Mouse (Mus musculus) neural tube, embryonic 12.5 days (tissue): ENCODE measurements at regions not wholly inside any gene's neighbourhood (a gene's known extent, or its start where the extent isn't known, plus 50 kb on each side); places are given as distances from the start of the nearest gene placed in this dataset.

ENCODE experiments used
- ATAC-seq: fragments of 200-750 bp; cut with Nextera tagmentation; 2 replicates; pipeline ENCODE4 v1.8.0; 2017; ENCODE audit warnings: low read depth, mild to moderate bottlenecking, moderate TSS enrichment, moderate library complexity; ENCODE audit not compliant: low FRiP score
- H3K27ac ChIP-seq: fragments of 300-500 bp; sonication (generic); 2 replicates; pipeline ENCODE4 v1.5.1; 2016
- H3K27me3 ChIP-seq: fragments of 300-500 bp; sonication (generic); replicated peaks from 2 replicates; pipeline ENCODE4 v1.6.1; 2016; ENCODE audit warnings: mild to moderate bottlenecking
- H3K36me3 ChIP-seq: fragments of 300-500 bp; sonication (generic); 2 replicates; pipeline ENCODE4 v1.6.1; 2016; ENCODE audit warnings: mild to moderate bottlenecking
- H3K4me1 ChIP-seq: fragments of 300-500 bp; sonication (generic); 2 replicates; pipeline ENCODE4 v1.6.1; 2016
- H3K4me2 ChIP-seq: fragments of 300-500 bp; sonication (generic); replicated peaks from 2 replicates; pipeline ENCODE4 v1.6.1; 2016; ENCODE audit warnings: mild to moderate bottlenecking
- H3K4me3 ChIP-seq: fragments of 300-500 bp; sonication (generic); 2 replicates; pipeline ENCODE4 v1.5.1; 2016
- H3K9ac ChIP-seq: fragments of 300-500 bp; sonication (generic); 2 replicates; pipeline ENCODE4 v1.6.1; 2016; ENCODE audit warnings: mild to moderate bottlenecking
- H3K9me3 ChIP-seq: fragments of 300-500 bp; sonication (generic); 2 replicates; pipeline ENCODE4 v1.6.1; 2016; ENCODE audit warnings: mild to moderate bottlenecking
- WGBS: fragments of 180-500 bp; shearing (Covaris S2); methylation state at CpG from one replicate; pipeline ENCODE4 v1.1.7; 2016; 5-methylcytosine and 5-hydroxymethylcytosine counted together

DNA sequence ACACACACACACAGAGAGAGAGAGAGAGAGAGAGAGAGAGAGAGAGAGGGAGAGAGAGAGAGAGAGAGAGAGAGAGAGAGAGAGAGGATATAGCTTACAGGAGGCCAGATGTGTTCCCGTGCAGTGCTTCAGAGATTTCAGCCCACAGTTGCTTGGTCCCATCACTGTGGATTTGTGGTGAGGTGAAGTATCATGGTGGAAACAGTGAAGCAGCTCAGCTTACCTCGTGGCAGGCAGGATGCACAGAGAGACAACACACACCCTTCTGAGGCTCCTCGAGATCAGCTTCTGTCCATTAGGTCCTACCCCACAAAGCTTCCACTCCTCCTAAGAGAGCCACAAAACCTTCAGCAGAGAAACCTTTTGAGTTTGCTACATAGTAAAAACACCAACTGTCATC, 261.1 kb downstream of the Uaca start:
- no peak overlapping the region for H3K4me2 ChIP-seq
- H3K36me3 ChIP-seq: no peaks in the 10 kb centered on the region
- no peaks in the 10 kb centered on the region for H3K27me3 ChIP-seq
- H3K9ac ChIP-seq: no peak overlapping the region
- H3K27ac ChIP-seq: no peak overlapping the region
- 80% methylated on average over 3 of the region's 3 CpGs for WGBS
- H3K4me1 ChIP-seq: peaks cover 13% of the 10 kb centered on the region; the same call in 1 of the 2 replicates
- no peak for ATAC-seq
- no peaks in the 10 kb centered on the region; the same call in 1 of the 2 replicates for H3K9me3 ChIP-seq
- no peak overlapping the region for H3K4me3 ChIP-seq

DNA sequence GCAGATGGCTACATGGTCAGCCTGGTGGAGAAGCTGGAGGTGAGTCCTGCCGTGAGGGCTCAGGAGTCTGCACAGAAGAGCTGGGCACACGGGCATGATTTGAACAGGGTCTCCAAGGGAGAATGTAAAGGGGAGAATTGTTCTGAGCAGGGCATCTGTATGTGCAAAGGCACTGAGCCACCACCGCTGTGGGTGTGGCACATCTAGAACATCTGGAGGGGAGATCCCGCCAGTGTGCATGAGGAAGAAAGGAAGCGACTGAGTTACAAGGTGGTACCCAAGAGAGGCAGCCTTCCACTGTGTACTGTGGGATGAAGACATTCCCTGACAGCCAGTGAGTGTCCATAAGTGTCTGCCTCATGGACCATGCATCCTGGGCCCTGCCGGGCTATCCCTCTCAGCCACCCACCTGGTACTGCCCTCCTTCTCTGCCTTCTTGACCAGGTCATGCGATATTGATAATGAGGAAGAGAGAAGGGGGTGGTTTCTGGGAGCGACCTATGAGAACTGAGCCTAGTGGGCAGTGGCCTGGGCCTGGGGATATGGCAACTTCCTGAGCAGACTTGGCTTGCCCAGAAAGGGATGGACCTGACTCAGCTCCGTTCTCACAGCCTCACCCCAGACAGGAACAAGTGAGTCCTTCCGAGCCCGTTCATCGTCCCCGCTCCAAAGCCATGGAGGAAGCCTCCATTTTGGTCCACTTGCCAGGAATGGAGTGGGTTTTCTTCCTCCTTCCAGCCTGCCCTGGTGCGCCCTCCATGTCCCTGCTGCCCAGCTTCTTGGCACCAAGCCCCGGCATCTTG, 261.8 kb downstream of the Uaca start:
- H3K4me3 ChIP-seq: no peak overlapping the region
- no peak overlapping the region for H3K9ac ChIP-seq
- no peak overlapping the region for H3K4me2 ChIP-seq
- H3K9me3 ChIP-seq: no peaks in the 10 kb centered on the region; the same call in 1 of the 2 replicates
- no peaks in the 10 kb centered on the region for H3K36me3 ChIP-seq
- H3K27ac ChIP-seq: no peak overlapping the region
- no peak for ATAC-seq
- H3K4me1 ChIP-seq: peaks cover 13% of the 10 kb centered on the region; the same call in 1 of the 2 replicates
- H3K27me3 ChIP-seq: no peaks in the 10 kb centered on the region
- 92% methylated on average over 15 of the region's 15 CpGs for WGBS

DNA sequence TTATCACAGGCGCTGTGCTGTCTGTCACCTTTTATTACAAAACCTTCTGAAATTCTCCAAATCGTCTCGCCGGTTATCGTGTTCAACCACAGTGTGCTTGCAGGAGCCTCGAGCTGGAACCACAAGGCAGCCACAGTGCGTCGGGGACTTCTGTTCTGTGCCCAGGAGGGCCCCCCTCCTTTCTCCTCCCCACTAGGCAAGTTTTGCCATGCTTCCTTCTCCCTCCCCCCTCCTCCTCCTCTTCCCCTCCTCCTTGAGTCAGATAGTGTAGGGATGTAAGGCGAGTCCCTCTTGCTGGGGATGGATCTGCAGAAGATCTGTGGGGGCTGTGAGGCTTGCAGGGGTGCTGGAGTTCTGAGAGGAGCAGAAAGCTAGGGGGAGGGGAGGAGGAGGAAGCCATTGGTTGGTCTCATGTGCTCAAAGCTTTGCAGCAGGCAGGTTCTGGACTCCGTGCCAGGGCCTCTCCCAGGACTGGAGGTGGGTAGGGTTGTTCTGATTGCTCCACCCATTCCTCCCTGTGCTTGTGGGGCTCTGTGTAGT, 262.5 kb downstream of the Uaca start:
- no peak for ATAC-seq
- Histone ChIP-seq H3K36me3 (no peaks in the 10 kb centered on the region), H3K4me2 (no peak overlapping the region), H3K4me1 (peaks cover 13% of the 10 kb centered on the region; the same call in 1 of the 2 replicates), H3K27ac (no peak overlapping the region), H3K27me3 (no peaks in the 10 kb centered on the region), H3K9ac (no peak overlapping the region), H3K9me3 (no peaks in the 10 kb centered on the region), H3K4me3 (no peak overlapping the region)
- WGBS: 61% methylated on average over 10 of the region's 10 CpGs

DNA sequence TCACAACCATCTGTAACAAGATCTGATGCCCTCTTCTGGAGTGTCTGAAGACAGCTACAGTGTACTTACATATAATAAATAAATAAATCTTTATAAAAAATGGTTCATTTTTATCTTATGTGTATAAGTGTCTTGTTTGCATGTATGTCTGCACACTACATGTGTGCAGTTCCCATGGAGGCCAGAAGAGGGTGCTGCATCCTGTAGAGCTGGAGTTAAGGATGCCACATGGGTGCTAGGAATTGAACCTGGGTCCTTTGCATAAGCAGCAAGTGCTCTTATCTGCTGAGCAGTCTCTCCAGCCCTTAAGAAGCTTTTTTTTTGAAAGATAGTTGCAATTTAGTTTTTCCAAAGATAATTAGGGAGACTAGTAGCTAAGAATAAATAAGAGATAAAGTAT, 264.9 kb downstream of the Uaca start:
- Histone ChIP-seq H3K9me3 (no peaks in the 10 kb centered on the region), H3K27ac (no peak overlapping the region), H3K4me1 (peaks cover 12% of the 10 kb centered on the region; the same call in 1 of the 2 replicates), H3K9ac (no peak overlapping the region), H3K36me3 (no peaks in the 10 kb centered on the region), H3K4me2 (no peak overlapping the region), H3K4me3 (no peak overlapping the region), H3K27me3 (no peaks in the 10 kb centered on the region)
- ATAC-seq: no peak

DNA sequence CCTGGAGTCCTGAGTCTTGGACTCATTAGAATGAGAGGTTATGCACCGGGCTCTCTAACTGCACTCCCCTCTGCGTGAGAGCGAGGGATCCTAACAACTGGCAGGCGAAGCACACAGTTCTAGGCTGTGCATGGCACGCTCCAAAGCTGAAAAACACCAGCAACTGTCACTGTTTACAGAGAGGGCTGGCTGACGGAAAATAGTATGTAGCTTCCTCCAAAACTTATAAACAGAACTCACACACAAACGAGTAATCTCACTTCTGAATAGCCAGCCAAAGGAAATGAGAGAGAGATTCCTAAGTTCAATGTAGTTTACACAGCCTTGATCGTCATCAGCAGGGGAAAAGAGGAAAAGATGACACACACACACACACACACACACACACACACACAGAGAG, 266.6 kb downstream of the Uaca start:
- Histone ChIP-seq H3K4me2 (no peak overlapping the region), H3K4me1 (peaks cover 7% of the 10 kb centered on the region; the same call in 1 of the 2 replicates), H3K4me3 (no peak overlapping the region), H3K27ac (no peak overlapping the region), H3K27me3 (no peaks in the 10 kb centered on the region), H3K9me3 (no peaks in the 10 kb centered on the region), H3K36me3 (no peaks in the 10 kb centered on the region), H3K9ac (no peak overlapping the region)
- WGBS: 86% methylated on average over 8 of the region's 8 CpGs
- no peak for ATAC-seq

DNA sequence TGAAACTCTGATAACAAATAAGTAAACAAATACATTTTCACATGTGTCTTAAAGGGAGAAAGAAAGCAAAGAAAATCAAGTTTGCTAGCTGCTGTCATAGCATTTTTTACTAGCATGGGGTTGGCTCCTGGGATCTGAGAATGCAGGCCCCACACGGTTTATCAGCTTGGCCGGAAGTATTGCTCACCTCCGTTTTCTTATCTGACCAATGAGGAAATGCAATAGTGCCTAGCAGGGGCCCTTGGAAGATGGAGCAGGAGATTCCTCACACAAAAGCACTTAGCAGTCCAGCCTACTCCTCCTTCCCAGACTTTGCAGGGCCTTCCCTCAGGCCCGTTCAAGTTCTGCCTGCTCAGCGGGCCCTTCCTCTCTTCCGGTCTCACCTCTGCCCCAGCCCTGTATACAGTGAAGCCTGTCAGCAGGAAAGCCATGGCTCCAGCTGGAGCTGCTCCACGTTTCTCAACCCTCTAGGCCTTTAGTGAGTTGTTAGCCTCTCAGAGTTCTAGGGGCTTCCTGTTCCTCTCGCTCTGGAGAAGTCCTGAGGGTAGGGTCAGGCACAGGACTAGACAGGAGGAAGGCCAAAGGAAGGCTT, 270.5 kb downstream of the Uaca start:
- H3K4me3 ChIP-seq: no peak overlapping the region
- no peak overlapping the region for H3K27ac ChIP-seq
- H3K36me3 ChIP-seq: no peaks in the 10 kb centered on the region
- peaks cover 5% of the 10 kb centered on the region for H3K4me1 ChIP-seq
- no peak for ATAC-seq
- no peaks in the 10 kb centered on the region for H3K9me3 ChIP-seq
- H3K4me2 ChIP-seq: no peak overlapping the region
- 75% methylated on average over 8 of the region's 8 CpGs for WGBS
- no peak overlapping the region for H3K9ac ChIP-seq
- no peaks in the 10 kb centered on the region for H3K27me3 ChIP-seq

DNA sequence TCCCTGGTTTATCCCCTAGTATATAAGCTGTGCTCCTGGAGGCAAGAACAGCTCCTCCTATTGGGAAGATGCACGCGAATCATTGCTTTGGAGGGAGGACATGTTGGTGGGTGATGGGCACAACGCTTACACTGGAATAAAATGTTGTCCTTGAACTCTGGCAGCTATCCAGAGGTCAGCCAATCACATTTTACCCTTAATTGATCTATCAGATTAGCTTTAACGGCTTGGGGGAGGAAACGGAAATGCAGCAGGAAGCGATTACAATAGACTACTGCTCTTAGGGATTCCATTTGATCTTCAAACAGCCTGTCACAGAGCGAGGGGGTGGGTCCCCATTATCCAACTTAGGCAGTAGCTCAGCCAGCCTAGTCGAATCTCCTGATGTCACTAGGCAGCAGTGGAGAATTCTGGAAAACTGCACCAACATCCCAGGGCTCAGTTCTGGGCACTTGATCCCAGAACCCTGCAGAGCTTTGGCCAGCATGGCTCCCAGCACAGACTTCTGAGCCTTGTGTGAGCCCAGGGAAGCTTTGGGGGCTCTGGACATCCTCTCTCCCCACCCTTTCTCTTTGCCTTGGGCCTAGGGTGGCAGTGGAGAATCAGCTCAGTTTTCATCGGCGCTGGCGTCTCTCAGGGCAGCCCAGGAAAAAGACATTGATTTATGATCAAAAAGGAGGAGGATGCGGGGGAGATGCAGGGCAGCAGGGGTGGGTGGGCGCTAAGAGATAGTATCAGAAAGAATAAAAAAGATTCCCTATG, 275.4 kb downstream of the Uaca start:
- H3K4me3 ChIP-seq: no peak overlapping the region
- no peak overlapping the region for H3K9ac ChIP-seq
- 0 out of 2 replicates have a peak, but pooled peaks cover 3% of the 10 kb centered on the region for H3K27me3 ChIP-seq
- H3K4me1 ChIP-seq: peaks cover 19% of the 10 kb centered on the region
- ATAC-seq: no peak
- WGBS: 13% methylated on average over 13 of the region's 13 CpGs
- H3K36me3 ChIP-seq: no peaks in the 10 kb centered on the region
- H3K27ac ChIP-seq: peak overlapping the region; percentile 4; the same call in 1 of the 2 replicates
- peak overlapping the region; percentile 10; the same call in 1 of the 2 replicates for H3K4me2 ChIP-seq
- H3K9me3 ChIP-seq: no peaks in the 10 kb centered on the region

DNA sequence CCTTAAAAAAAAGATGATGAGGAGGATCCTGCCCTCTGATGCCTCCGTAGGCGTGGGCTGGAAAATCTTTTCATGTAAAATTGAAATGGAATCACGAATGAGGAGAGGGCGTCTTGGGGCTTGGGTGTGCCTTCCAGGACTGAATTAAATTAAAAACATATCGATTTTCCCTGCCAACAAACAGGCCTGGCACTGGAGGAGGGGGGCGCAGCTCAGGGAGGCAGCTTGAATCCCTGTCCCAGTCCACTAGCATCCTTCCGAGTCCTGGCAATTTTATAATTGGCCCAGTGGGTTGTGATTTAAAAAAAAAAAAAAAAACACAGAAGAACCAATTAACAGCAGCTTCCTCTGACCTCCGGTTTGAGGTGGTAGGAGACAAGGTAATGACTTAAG, 276.0 kb downstream of the Uaca start:
- no peaks in the 10 kb centered on the region for H3K9me3 ChIP-seq
- no peaks in the 10 kb centered on the region for H3K36me3 ChIP-seq
- no peak overlapping the region for H3K9ac ChIP-seq
- ATAC-seq: no peak
- H3K27me3 ChIP-seq: 0 out of 2 replicates have a peak, but pooled peaks cover 3% of the 10 kb centered on the region
- WGBS: 37% methylated on average over 8 of the region's 8 CpGs
- H3K4me3 ChIP-seq: no peak overlapping the region
- peak overlapping the region; percentile 10; the same call in 1 of the 2 replicates for H3K4me2 ChIP-seq
- peak overlapping the region; percentile 4; the same call in 1 of the 2 replicates for H3K27ac ChIP-seq
- H3K4me1 ChIP-seq: peaks cover 19% of the 10 kb centered on the region

DNA sequence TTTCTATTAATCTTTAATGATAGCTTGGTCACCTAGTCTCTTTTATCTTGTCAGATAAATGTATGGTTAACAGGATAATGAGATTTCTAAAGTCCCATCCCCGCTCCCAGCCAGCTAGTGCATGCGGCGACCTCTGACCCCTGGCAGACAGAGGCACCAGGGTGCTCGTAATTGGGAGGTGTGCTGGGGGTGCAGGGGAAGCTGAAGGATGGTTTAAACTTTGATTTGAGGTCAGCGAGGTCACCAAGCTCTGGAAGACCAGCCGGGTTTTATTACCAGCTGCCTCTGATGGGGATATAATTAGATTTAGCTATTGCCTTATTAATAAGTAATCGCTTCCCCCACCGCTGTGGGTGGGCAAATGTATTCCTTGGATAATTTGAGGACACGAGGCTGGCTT, 276.5 kb downstream of the Uaca start:
- H3K4me2 ChIP-seq: peak overlapping the region; percentile 18; the same call in 1 of the 2 replicates
- no peak overlapping the region for H3K9ac ChIP-seq
- H3K9me3 ChIP-seq: no peaks in the 10 kb centered on the region
- WGBS: 9% methylated on average over 9 of the region's 9 CpGs
- no peaks in the 10 kb centered on the region for H3K36me3 ChIP-seq
- H3K27me3 ChIP-seq: 0 out of 2 replicates have a peak, but pooled peaks cover 3% of the 10 kb centered on the region
- H3K4me1 ChIP-seq: peaks cover 19% of the 10 kb centered on the region
- no peak overlapping the region for H3K4me3 ChIP-seq
- H3K27ac ChIP-seq: no peak overlapping the region
- no peak for ATAC-seq

DNA sequence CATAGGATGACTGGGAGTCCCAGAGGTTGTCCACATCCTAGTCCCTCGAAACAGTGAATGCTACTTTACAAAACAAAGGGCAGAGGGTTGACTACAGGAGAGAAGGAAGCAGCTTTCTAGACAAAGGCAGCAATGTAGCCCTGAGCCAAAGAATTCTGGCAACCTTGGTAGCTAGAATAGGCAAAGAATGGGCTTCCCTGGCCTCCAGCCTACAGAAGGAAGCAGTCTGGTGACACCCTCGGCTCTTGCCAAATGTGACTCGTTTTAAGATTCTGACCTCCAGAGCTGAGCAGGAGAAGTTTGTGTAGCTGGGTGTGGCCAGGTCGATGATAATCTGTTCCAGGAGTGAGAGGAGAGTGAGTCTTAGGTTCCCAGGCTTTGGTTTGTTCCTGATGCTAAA, 279.1 kb downstream of the Uaca start:
- Histone ChIP-seq H3K4me1 (peaks cover 19% of the 10 kb centered on the region), H3K9ac (no peak overlapping the region), H3K36me3 (no peaks in the 10 kb centered on the region), H3K27ac (no peak overlapping the region), H3K4me2 (no peak overlapping the region), H3K9me3 (no peaks in the 10 kb centered on the region), H3K4me3 (no peak overlapping the region), H3K27me3 (peaks cover 3% of the 10 kb centered on the region; the same call in 1 of the 2 replicates)
- 55% methylated on average over 4 of the region's 4 CpGs for WGBS
- ATAC-seq: no peak

DNA sequence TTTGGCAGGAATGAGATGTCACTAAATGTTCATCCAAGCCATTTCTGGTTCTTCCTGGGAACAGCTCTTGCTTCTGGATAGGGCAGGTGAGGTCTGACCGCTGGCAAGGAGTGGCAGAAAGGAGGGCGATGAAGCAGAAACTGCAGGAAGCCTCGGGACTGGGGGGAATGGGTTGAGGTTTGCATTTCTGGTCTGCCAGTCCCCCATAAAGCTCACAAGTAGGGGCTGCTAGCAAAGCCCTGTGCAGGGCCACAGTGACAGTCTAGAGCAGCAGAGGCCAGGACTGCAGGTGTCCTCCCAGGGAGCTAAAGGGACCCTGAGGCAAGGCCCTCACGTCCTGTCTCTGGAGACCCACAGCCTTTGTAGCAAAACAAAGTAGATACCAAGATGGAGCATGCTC, 280.7 kb downstream of the Uaca start:
- H3K4me1 ChIP-seq: peaks cover 11% of the 10 kb centered on the region
- no peak overlapping the region for H3K4me3 ChIP-seq
- no peaks in the 10 kb centered on the region for H3K36me3 ChIP-seq
- no peak overlapping the region for H3K4me2 ChIP-seq
- H3K9me3 ChIP-seq: no peaks in the 10 kb centered on the region
- H3K27ac ChIP-seq: no peak overlapping the region
- no peak for ATAC-seq
- no peak overlapping the region for H3K9ac ChIP-seq
- 70% methylated on average over 4 of the region's 4 CpGs for whole genome bisulfite sequencing
- peaks cover 3% of the 10 kb centered on the region; the same call in 1 of the 2 replicates for H3K27me3 ChIP-seq

DNA sequence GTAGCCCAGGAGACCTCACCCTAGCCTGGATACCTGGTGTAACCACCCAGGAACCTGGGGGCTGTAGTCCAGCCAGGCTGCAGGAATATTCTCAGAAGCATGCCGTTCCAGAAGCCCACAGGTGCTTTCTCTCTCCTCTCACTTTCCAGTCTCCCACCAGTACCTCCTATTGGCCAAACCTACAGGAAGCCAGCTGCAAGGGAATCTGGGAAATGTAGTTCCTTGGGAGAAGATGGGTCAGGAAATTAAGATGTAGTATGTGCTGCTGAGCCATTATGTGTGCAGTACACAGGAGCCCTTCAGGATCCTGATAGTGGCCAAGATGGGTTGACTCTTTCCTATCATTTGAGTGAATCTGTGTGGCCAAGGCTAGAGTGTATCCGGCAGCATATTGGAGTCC, 282.8 kb downstream of the Uaca start:
- Histone ChIP-seq H3K36me3 (no peaks in the 10 kb centered on the region), H3K4me2 (no peak overlapping the region), H3K27ac (no peak overlapping the region), H3K9ac (no peak overlapping the region), H3K9me3 (no peaks in the 10 kb centered on the region), H3K4me1 (peaks cover 8% of the 10 kb centered on the region; the same call in 1 of the 2 replicates), H3K27me3 (peaks cover 3% of the 10 kb centered on the region; the same call in 1 of the 2 replicates), H3K4me3 (no peak overlapping the region)
- WGBS: 78% methylated on average over 2 of the region's 2 CpGs
- no peak for ATAC-seq
